Mouse (Mus musculus): ENCODE results near the gene Gnai3. TPM values are rescaled to one million over a fixed set of nuclear protein-coding genes. Genes with fewer than 3 reads are reported as not detected.

Gnai3 gene
- polyA plus RNA-seq, 1 experiment = 27.0 TPM

GRCm38 (mm10) chr3:108184742-108185141, 38.8 kb upstream of the Gnai3 start:
- TF ChIP-seq CTCF (IDR thresholded peaks at IDR 0.05; ENCODE audit: extremely low read depth, insufficient read depth, low read length) = no peak
- Histone ChIP-seq H3K4me3 (ENCODE audit: insufficient read depth, low read length) (no peak overlapping the region), H3K4me1 (ENCODE audit: control insufficient read depth, insufficient read depth, low read length) (peaks cover 15% of the 10 kb centered on the region), H3K27ac (ENCODE audit: insufficient read depth, low read length) (no peak overlapping the region)

GRCm38 (mm10) chr3:108180514-108180913, 34.6 kb upstream of the Gnai3 start:
- Histone ChIP-seq H3K4me3 (ENCODE audit: insufficient read depth, low read length) (no peak overlapping the region), H3K4me1 (ENCODE audit: control insufficient read depth, insufficient read depth, low read length) (peaks cover under 1% of the 10 kb centered on the region; the same call in 1 of the 2 replicates), H3K27ac (ENCODE audit: insufficient read depth, low read length) (no peak overlapping the region)
- TF ChIP-seq POLR2A (IDR thresholded peaks at IDR 0.05; ENCODE audit: extremely low read depth, insufficient read depth, low read length) (no peak), CTCF (IDR thresholded peaks at IDR 0.05; ENCODE audit: extremely low read depth, insufficient read depth, low read length) (no peak)

GRCm38 (mm10) chr3:108178756-108179715, 33.1 kb upstream of the Gnai3 start:
- Histone ChIP-seq H3K4me1 (ENCODE audit: control insufficient read depth, insufficient read depth, low read length) (peaks cover 3% of the 10 kb centered on the region; the same call in 1 of the 2 replicates), H3K27ac (ENCODE audit: insufficient read depth, low read length) (no peak overlapping the region), H3K4me3 (ENCODE audit: insufficient read depth, low read length) (no peak overlapping the region)
- TF ChIP-seq POLR2A (IDR thresholded peaks at IDR 0.05; ENCODE audit: extremely low read depth, insufficient read depth, low read length) = no peak
- no peak for TF ChIP-seq CTCF (IDR thresholded peaks at IDR 0.05; ENCODE audit: extremely low read depth, insufficient read depth, low read length)

- no peak overlapping the region for H3K4me3 ChIP-seq (ENCODE audit: insufficient read depth, low read length)
- TF ChIP-seq CTCF (IDR thresholded peaks at IDR 0.05; ENCODE audit: extremely low read depth, insufficient read depth, low read length) = no peak
- TF ChIP-seq POLR2A (IDR thresholded peaks at IDR 0.05; ENCODE audit: extremely low read depth, insufficient read depth, low read length) = 0 out of 2 replicates have a peak, but pooled peaks have one; percentile 4
- H3K4me1 ChIP-seq (ENCODE audit: control insufficient read depth, insufficient read depth, low read length) = peaks cover 3% of the 10 kb centered on the region; the same call in 1 of the 2 replicates
- no peak overlapping the region for H3K27ac ChIP-seq (ENCODE audit: insufficient read depth, low read length)
Observed at GRCm38 (mm10) chr3:108174672-108175531, 29.0 kb upstream of the Gnai3 start.

- no peak overlapping the region for H3K4me3 ChIP-seq (ENCODE audit: insufficient read depth, low read length)
- H3K4me1 ChIP-seq (ENCODE audit: control insufficient read depth, insufficient read depth, low read length) = peaks cover 3% of the 10 kb centered on the region; the same call in 1 of the 2 replicates
- TF ChIP-seq CTCF (IDR thresholded peaks at IDR 0.05; ENCODE audit: extremely low read depth, insufficient read depth, low read length) (no peak), POLR2A (IDR thresholded peaks at IDR 0.05; ENCODE audit: extremely low read depth, insufficient read depth, low read length) (no peak)
- H3K27ac ChIP-seq (ENCODE audit: insufficient read depth, low read length) = no peak overlapping the region
Observed at GRCm38 (mm10) chr3:108169199-108169598, 23.3 kb upstream of the Gnai3 start.

GRCm38 (mm10) chr3:108167499-108167898, 21.6 kb upstream of the Gnai3 start:
- TF ChIP-seq CTCF (IDR thresholded peaks at IDR 0.05; ENCODE audit: extremely low read depth, insufficient read depth, low read length) (no peak), POLR2A (IDR thresholded peaks at IDR 0.05; ENCODE audit: extremely low read depth, insufficient read depth, low read length) (no peak)
- Histone ChIP-seq H3K4me3 (ENCODE audit: insufficient read depth, low read length) (no peak overlapping the region), H3K27ac (ENCODE audit: insufficient read depth, low read length) (no peak overlapping the region), H3K4me1 (ENCODE audit: control insufficient read depth, insufficient read depth, low read length) (peaks cover 3% of the 10 kb centered on the region; the same call in 1 of the 2 replicates)

GRCm38 (mm10) chr3:108166486-108167211, 20.7 kb upstream of the Gnai3 start:
- H3K4me1 ChIP-seq (ENCODE audit: control insufficient read depth, insufficient read depth, low read length) = peaks cover 3% of the 10 kb centered on the region; the same call in 1 of the 2 replicates
- no peak overlapping the region for H3K4me3 ChIP-seq (ENCODE audit: insufficient read depth, low read length)
- no peak overlapping the region for H3K27ac ChIP-seq (ENCODE audit: insufficient read depth, low read length)
- TF ChIP-seq POLR2A (IDR thresholded peaks at IDR 0.05; ENCODE audit: extremely low read depth, insufficient read depth, low read length) = no peak
- peak; percentile 26; the same call in 1 of the 2 replicates for TF ChIP-seq CTCF (IDR thresholded peaks at IDR 0.05; ENCODE audit: extremely low read depth, insufficient read depth, low read length)

- H3K27ac ChIP-seq (ENCODE audit: insufficient read depth, low read length) = no peak overlapping the region
- TF ChIP-seq CTCF (IDR thresholded peaks at IDR 0.05; ENCODE audit: extremely low read depth, insufficient read depth, low read length) (no peak), POLR2A (IDR thresholded peaks at IDR 0.05; ENCODE audit: extremely low read depth, insufficient read depth, low read length) (no peak)
Observed at GRCm38 (mm10) chr3:108165532-108166315, 19.8 kb upstream of the Gnai3 start.

More at GRCm38 (mm10) chr3:108165532-108166315, 19.8 kb upstream of the Gnai3 start:
- peaks cover 3% of the 10 kb centered on the region; the same call in 1 of the 2 replicates for H3K4me1 ChIP-seq (ENCODE audit: control insufficient read depth, insufficient read depth, low read length)
- no peak overlapping the region for H3K4me3 ChIP-seq (ENCODE audit: insufficient read depth, low read length)

All from cortical plate, adult 2 months (tissue).